Mouse (Mus musculus): Measurements from ENCODE around the gene Iapp.

GRCm38 (mm10) chr6:142346181-142347110 lies 48.2 kb downstream of the Iapp start:
- TF ChIP-seq CTCF (IDR thresholded peaks at IDR 0.05; ENCODE audit: extremely low read depth, insufficient read depth, low read length) (no peak), POLR2A (IDR thresholded peaks at IDR 0.05; ENCODE audit: extremely low read depth, insufficient read depth, low read length) (no peak)

All from cortical plate, adult 2 months (tissue).